Mouse (Mus musculus): Measurements from ENCODE around the gene Rnf31. TPM values are rescaled to one million over a fixed set of nuclear protein-coding genes. Genes with fewer than 3 reads are reported as not detected.

The Rnf31 gene
- total and polyA plus RNA-seq, 3 experiments = 12.6 to 43.9 (median 34.2) TPM

- Histone ChIP-seq H3K27me3 (ENCODE audit: insufficient read depth, low read length) (no peaks in the 10 kb centered on the region), H3K4me1 (ENCODE audit: insufficient read depth, low read depth, low read length) (peaks cover 84% of the 10 kb centered on the region), H3K4me3 (ENCODE audit: low read depth, low read length) (peak overlapping the region; percentile 78), H3K9me3 (replicated peaks) (no peaks in the 10 kb centered on the region), H3K36me3 (replicated peaks) (peaks cover 47% of the 10 kb centered on the region)
- peak; percentile 71 for DNase-seq (ENCODE audit: low spot score)
- TF ChIP-seq GATA1 (IDR thresholded peaks at IDR 0.05; ENCODE audit: borderline replicate concordance, low read length) = no peak
- peak; percentile 61; the same call in 1 of the 2 replicates for TF ChIP-seq GATA2 (IDR thresholded peaks at IDR 0.05; ENCODE audit: borderline replicate concordance, low read depth, low read length)
- TF ChIP-seq TAL1 (conservative IDR thresholded peaks at IDR 0.05; ENCODE audit: low read depth, low read length) = peak; percentile 67
- ATAC-seq (ENCODE audit: extremely low read depth, insufficient number of reproducible peaks, low FRiP score, poor library complexity, severe bottlenecking) = peak; percentile 51
These were observed 27.1 kb downstream of the Rnf31 start for GRCm38 (mm10) chr14:55618486-55619195.

GRCm38 (mm10) chr14:55628077-55628827 is 36.7 kb downstream of the Rnf31 start:
- Histone ChIP-seq H3K27me3 (ENCODE audit: insufficient read depth, low read length) (no peaks in the 10 kb centered on the region), H3K4me3 (ENCODE audit: low read depth, low read length) (peak overlapping the region; percentile 44; the same call in 1 of the 2 replicates), H3K36me3 (replicated peaks) (peaks cover 100% of the 10 kb centered on the region), H3K9me3 (replicated peaks) (no peaks in the 10 kb centered on the region), H3K4me1 (ENCODE audit: insufficient read depth, low read depth, low read length) (peaks cover 68% of the 10 kb centered on the region)
- peak; percentile 47; the same call in 1 of the 2 replicates for ATAC-seq (ENCODE audit: extremely low read depth, insufficient number of reproducible peaks, low FRiP score, poor library complexity, severe bottlenecking)
- no peak for TF ChIP-seq CTCF (IDR thresholded peaks at IDR 0.05; ENCODE audit: low read depth, low read length)
- TF ChIP-seq TAL1 (conservative IDR thresholded peaks at IDR 0.05; ENCODE audit: low read depth, low read length) = peak; percentile 48
- peak; percentile 35 for DNase-seq (ENCODE audit: low spot score)

GRCm38 (mm10) chr14:55629312-55629711 is 37.8 kb downstream of the Rnf31 start:
- H3K36me3 ChIP-seq (replicated peaks) = peaks cover 100% of the 10 kb centered on the region

GRCm38 (mm10) chr14:55634874-55635522 is 43.5 kb downstream of the Rnf31 start:
- TF ChIP-seq GATA1 (IDR thresholded peaks at IDR 0.05; ENCODE audit: borderline replicate concordance, low read length) (no peak), GATA2 (IDR thresholded peaks at IDR 0.05; ENCODE audit: borderline replicate concordance, low read depth, low read length) (no peak), TAL1 (conservative IDR thresholded peaks at IDR 0.05; ENCODE audit: low read depth, low read length) (no peak), CTCF (IDR thresholded peaks at IDR 0.05; ENCODE audit: low read depth, low read length) (no peak), POLR2AphosphoS5 (IDR thresholded peaks at IDR 0.05; ENCODE audit: insufficient replicate concordance, low read depth, low read length) (no peak)
- H3K27me3 ChIP-seq (ENCODE audit: insufficient read depth, low read length) = no peaks in the 10 kb centered on the region
- peaks cover 60% of the 10 kb centered on the region for H3K4me1 ChIP-seq (ENCODE audit: insufficient read depth, low read depth, low read length)
- H3K9me3 ChIP-seq (replicated peaks) = no peaks in the 10 kb centered on the region
- ATAC-seq (ENCODE audit: extremely low read depth, insufficient number of reproducible peaks, low FRiP score, poor library complexity, severe bottlenecking) = no peak
- DNase-seq (ENCODE audit: low spot score) = peak; percentile 18
- H3K4me3 ChIP-seq (ENCODE audit: low read depth, low read length) = peak overlapping the region; percentile 81
- peaks cover 93% of the 10 kb centered on the region for H3K36me3 ChIP-seq (replicated peaks)

More at GRCm38 (mm10) chr14:55629312-55629711, 37.8 kb downstream of the Rnf31 start:
- H3K4me1 ChIP-seq (ENCODE audit: insufficient read depth, low read depth, low read length) = peaks cover 68% of the 10 kb centered on the region
- TF ChIP-seq GATA2 (IDR thresholded peaks at IDR 0.05; ENCODE audit: borderline replicate concordance, low read depth, low read length) (no peak), CTCF (IDR thresholded peaks at IDR 0.05; ENCODE audit: low read depth, low read length) (peak; percentile 96)
- no peaks in the 10 kb centered on the region for H3K9me3 ChIP-seq (replicated peaks)
- DNase-seq (ENCODE audit: low spot score) = no peak
- no peaks in the 10 kb centered on the region for H3K27me3 ChIP-seq (ENCODE audit: insufficient read depth, low read length)
- ATAC-seq (ENCODE audit: extremely low read depth, insufficient number of reproducible peaks, low FRiP score, poor library complexity, severe bottlenecking) = no peak; the same call in 1 of the 2 replicates
- H3K4me3 ChIP-seq (ENCODE audit: low read depth, low read length) = no peak overlapping the region

- Histone ChIP-seq H3K9me3 (replicated peaks) (no peaks in the 10 kb centered on the region), H3K36me3 (replicated peaks) (peaks cover 93% of the 10 kb centered on the region), H3K4me3 (ENCODE audit: low read depth, low read length) (peak within 1 kb of the TSS; percentile 81), H3K4me1 (ENCODE audit: insufficient read depth, low read depth, low read length) (peaks cover 59% of the 10 kb centered on the region), H3K27me3 (ENCODE audit: insufficient read depth, low read length) (no peaks in the 10 kb centered on the region)
- DNase-seq (ENCODE audit: low spot score) (peak; percentile 76), ATAC-seq (ENCODE audit: extremely low read depth, insufficient number of reproducible peaks, low FRiP score, poor library complexity, severe bottlenecking) (peak; percentile 89)
- TF ChIP-seq TAL1 (conservative IDR thresholded peaks at IDR 0.05; ENCODE audit: low read depth, low read length) (no peak), GATA1 (IDR thresholded peaks at IDR 0.05; ENCODE audit: borderline replicate concordance, low read length) (no peak)
These were observed 44.1 kb downstream of the Rnf31 start, which contains the start of gene Ipo4 for GRCm38 (mm10) chr14:55635523-55636007. Gene Ipo4 (minus strand): TSS chr14:55635957.

- H3K4me3 ChIP-seq (ENCODE audit: low read depth, low read length) = no peak within 1 kb of the TSS
- no peak for ATAC-seq (ENCODE audit: extremely low read depth, insufficient number of reproducible peaks, low FRiP score, poor library complexity, severe bottlenecking)
- no peak for TF ChIP-seq TAL1 (conservative IDR thresholded peaks at IDR 0.05; ENCODE audit: low read depth, low read length)
- H3K27me3 ChIP-seq (ENCODE audit: insufficient read depth, low read length) = no peaks in the 10 kb centered on the region
- peaks cover 72% of the 10 kb centered on the region for H3K4me1 ChIP-seq (ENCODE audit: insufficient read depth, low read depth, low read length)
- H3K9me3 ChIP-seq (replicated peaks) = no peaks in the 10 kb centered on the region
- DNase-seq (ENCODE audit: low spot score) = no peak
- peaks cover 86% of the 10 kb centered on the region for H3K36me3 ChIP-seq (replicated peaks)
These were observed 46.3 kb downstream of the Rnf31 start, which contains the start of gene Gm49378 for GRCm38 (mm10) chr14:55637795-55638194. Gene Gm49378 (minus strand): TSS chr14:55637895.

Measured in G1E (cell line).